Mouse (Mus musculus): Measurements from ENCODE around the gene Shkbp1.

Shkbp1 gene

DNA sequence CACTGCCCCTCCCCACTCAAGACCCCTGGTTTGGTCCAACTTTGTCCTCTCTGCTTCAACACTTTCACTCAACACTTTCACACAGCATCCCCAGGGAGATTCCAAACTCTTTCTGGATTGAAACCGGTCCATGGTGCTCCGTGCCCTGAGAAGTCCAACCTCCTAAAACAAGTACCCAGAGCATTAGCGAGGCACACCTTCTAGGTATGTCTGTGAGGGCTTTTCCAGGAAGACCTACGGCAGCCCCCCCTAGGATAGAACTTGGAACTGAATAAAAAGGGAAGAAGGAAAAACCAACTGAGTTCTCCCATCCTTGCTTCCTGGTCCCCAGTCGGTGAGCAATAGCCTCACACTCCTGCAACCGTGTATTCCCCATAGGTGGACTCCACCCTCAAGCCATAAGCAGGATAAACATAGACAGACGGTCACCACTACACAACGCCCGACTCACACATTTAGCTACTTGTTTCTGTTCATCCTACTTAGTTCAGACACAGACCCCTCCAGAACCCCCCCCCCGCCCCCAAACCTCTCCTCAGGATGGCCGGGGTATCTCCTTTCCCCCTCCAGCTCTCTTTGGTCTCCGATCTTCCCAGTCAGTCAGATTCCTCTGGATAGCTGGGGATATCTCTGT is 44.1 kb downstream of the Shkbp1 start:
- no peak for DNase-seq (ENCODE audit: low read depth, low spot score)

DNA sequence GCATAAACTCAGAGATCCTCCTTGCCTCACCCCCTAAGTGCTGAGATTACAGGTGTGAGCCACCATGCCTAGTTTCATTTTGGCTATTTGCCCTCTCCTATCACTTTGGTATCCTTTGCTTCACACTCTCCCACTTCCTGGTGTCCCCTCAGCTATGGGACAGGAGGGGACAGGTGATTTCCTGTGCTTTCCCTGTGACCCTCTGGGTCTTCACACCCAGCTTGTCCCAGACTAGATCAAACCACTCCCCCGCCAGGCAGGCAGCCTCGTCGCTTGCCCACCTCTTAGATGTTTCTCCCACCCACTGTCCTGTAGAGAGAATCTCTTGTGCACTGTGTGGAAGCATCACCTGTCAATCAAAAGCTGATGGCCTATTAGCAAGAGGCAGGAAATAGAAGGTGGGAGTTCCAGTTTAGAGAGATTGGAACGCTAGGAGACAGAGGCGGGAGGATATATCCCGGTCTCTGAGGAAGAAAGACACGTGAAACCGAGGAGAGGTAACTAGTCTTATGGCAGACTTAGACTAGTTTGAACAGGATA is 44.8 kb downstream of the Shkbp1 start:
- DNase-seq (ENCODE audit: low read depth, low spot score) = no peak

GRCm38 (mm10) chr7:27310306-27310705 is 45.5 kb downstream of the Shkbp1 start:
- no peak for DNase-seq (ENCODE audit: low read depth, low spot score)

- DNase-seq (ENCODE audit: low read depth, low spot score) = no peak
These were observed 46.0 kb downstream of the Shkbp1 start for GRCm38 (mm10) chr7:27309832-27310231.

DNA sequence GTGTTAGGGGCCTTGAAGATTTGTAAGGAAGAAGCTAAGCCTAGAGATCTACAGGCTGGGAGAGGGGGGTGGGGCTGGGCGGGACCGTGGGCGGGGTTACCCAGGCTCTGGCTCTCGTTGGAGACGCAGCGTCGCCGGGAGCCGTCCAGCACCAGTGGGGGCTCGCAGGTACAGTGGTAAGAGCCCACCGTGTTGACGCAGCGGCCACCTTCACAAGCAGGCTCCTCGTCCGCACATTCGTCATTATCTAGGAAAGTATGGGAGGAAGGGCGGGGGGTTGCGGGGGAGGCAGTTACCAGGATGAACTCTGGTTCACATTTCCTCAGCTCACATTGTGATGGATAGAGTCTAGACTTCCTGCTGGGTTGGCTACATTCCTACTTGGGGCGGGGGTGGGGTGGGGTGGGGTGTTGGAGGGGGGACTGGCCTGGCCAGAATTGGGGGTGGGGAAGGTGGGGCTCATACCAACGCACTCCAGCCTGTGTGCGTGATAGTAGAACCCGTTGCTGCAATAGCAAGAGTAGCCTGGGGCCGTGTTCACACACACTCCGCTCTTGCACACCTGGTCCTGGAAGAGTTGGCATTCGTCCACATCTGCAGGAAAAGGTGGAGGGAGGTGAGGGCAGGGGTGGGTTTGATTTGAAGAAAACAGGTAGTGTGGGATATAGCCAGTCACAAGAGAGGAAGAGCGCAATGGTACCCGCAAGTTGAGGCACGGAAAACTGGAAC is 46.8 kb downstream of the Shkbp1 start:
- DNase-seq (ENCODE audit: low read depth, low spot score) = no peak

DNA sequence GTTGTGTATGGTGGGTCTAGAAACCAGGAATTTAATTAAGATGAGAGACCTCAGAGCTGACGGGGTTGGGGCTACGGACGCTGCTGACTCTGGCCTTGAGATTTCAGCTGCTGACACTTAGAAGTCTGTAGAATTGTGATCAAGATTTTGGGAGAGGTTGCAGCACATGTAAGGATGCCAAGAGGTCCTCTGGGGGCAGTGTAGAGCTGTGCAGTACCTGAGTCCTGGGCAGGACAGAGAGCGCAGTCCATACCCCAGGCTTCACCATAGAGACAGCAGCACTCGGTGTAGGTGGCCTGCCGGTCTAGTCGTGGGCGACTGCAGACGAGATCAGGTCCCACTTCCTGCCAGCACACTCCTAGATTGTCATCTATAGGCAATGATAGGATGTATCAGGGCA is 48.3 kb downstream of the Shkbp1 start:
- no peak for DNase-seq (ENCODE audit: low read depth, low spot score)

DNA sequence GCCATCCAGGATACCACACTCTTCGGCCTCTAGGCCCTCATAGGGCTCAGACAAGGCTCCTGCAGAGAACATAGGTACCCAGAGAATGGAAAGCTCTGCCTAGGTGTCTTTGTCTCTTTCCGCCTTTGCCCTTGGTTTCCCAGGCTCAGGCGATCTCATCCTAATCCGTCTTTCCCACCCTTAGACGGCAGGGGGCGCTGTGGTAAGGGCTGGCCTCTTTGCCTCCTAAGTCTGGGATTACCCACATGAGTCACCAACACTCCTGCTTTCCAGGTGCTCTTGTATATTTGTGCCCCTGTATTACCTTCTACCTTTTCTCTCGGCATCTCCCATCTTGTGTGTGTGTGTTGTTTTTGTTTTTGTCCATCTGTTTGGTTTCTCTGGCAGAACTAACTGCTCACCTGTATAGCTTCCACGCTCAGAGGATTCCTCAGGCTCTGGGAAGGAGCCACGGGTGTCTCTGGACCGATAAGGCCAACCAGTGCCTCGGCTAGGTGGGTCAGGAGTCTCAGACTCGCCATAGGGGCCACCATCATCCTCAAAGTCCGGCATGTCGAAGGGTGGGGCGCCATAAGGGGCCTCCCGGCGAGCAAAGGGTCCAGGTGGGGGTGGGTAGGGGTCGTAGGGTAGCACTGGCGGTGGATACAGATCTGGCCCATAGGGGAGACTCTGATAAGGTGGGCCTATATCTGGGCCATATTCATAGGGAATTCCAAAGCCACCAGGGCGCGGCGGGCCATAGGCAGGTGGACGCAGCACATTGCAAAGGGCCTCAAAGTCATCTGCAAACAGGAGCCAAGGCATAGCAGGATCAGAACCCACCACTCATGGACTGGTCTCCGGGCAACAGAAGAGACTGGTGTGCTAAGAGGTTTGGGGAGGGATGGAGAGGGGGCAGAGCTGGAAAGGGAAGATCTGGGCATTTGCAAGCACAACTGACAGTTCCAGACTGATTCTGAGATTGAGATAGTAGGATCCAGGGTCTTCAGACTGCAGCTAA is 49.4 kb downstream of the Shkbp1 start:
- no peak for DNase-seq (ENCODE audit: low read depth, low spot score)

GRCm38 (mm10) chr7:27305091-27305730 is 50.6 kb downstream of the Shkbp1 start:
- DNase-seq (ENCODE audit: low read depth, low spot score) = no peak

GRCm38 (mm10) chr7:27302172-27302571 is 53.6 kb downstream of the Shkbp1 start:
- DNase-seq (ENCODE audit: low read depth, low spot score) = peak; percentile 78

- DNase-seq (ENCODE audit: low read depth, low spot score) = no peak
These were observed 55.0 kb downstream of the Shkbp1 start for GRCm38 (mm10) chr7:27300801-27301200.

GRCm38 (mm10) chr7:27300351-27300750 is 55.5 kb downstream of the Shkbp1 start:
- no peak for DNase-seq (ENCODE audit: low read depth, low spot score)

DNA sequence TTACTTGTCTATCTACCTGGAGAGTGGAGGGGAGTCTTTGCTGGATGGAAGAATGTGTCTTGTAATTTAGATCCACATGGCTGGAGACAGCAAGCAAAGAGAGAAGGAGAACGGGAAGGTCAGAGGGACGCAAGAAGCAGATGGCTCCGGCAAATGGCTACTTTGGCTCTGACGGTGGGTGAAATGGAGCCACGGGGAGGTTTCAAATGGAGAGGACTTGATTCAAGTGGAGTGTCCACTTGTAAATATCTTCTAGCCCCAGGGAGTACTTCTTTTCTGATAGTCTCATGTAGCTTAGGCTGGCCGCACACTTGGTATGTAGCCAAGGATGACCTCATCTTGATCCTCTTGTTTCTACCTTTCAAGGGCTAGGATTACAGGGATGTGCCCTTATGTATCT is 57.0 kb downstream of the Shkbp1 start:
- DNase-seq (ENCODE audit: low read depth, low spot score) = no peak

DNA sequence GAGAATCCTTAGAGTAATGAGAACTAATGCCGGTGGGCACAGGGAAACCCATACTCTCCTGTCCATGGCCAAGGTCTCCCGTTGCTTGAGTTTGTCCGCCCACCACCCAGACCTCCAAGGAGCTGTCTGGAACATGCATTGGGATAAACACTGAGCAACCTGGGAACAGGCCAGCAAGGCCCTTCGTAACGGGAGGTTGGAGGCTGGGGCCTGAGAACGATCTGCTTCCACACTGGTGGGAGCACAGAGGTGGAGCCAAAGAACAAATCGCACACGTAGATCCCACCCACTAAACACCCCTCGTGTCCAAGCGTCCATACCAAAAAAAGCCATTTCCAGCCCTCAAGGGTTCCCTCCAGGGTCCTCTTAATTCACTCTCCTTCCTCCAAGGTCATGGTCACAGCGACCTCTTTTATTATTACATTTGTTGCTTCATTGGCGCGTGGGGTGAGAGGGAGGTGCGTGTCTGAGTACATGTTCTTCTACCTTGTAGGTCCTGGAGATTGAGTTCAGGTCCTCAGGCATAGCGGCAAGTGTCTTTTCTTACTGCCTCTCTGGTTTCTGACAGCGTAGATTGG is 57.7 kb downstream of the Shkbp1 start:
- DNase-seq (ENCODE audit: low read depth, low spot score) = no peak

GRCm38 (mm10) chr7:27296518-27296917 is 59.3 kb downstream of the Shkbp1 start:
- no peak for DNase-seq (ENCODE audit: low read depth, low spot score)

GRCm38 (mm10) chr7:27295956-27296355 is 59.9 kb downstream of the Shkbp1 start:
- DNase-seq (ENCODE audit: low read depth, low spot score) = no peak

Data from retina, postnatal 7 days (tissue).